Mouse (Mus musculus): ENCODE results near the gene Tbc1d13.

Gene Tbc1d13

DNA sequence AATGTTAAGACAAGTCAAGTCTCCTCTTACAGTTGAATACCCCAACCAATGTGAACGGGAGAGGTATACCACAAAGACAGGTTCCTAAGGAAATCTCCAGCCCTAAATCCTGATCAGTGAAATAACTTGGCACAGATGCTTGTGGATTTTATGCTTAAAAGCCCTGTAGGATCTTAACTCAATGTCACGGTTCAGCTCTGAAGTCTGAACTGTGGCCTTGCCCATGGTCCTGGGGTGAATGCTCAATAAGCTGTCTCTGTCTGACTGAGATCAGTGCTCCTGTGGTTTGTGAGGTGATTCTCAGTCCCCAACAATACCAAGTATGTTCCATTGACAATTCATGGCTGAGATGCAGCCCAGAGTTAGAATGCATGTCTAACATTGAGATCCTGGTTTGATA lies 48.9 kb downstream of the Tbc1d13 start:
- no peak for DNase-seq

GRCm38 (mm10) chr2:30183721-30184120 lies 50.2 kb downstream of the Tbc1d13 start:
- DNase-seq: no peak

DNA sequence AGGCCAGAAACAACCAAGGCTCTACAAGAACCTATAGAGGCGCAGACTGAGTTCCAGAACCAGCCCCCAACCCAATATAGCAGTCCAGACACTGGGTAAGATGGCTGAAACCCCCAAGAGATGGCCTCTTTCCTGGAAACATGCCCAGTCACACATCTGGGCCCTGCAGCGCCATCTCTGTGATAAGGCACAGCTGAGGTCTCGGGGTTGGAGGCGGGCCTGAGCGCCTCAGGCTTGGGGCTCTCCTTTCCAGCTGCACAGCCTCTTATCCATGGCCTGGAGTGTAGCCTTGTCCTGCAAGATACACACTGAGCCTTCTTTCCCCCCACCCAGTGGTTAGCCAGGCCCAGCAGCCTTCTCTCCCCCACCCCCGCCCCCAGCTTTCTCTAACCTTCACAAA lies 51.7 kb downstream of the Tbc1d13 start:
- no peak for DNase-seq

- no peak for DNase-seq
These were observed 52.1 kb downstream of the Tbc1d13 start for GRCm38 (mm10) chr2:30185681-30186080.

- no peak for DNase-seq
These were observed 58.4 kb downstream of the Tbc1d13 start for GRCm38 (mm10) chr2:30191790-30192580.

DNA sequence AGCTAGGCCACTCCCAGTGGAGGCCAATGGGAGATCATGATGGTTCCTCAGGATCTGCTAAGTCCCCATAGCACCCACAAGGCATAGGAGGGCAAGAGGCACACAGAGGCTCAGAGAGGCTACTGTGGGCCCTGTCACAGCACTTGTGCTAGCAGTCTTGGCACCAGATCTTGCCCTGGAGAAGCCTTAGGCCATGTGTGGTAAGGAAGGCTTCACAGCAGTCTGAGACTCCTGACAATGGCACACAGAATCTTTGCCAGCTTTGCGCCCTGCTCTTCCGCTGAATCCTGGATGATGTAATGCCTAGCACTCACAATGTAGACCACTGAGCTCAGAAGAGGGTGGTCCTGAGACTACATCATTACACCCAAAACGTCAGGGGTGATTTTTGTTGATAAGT lies 61.1 kb downstream of the Tbc1d13 start:
- no peak for DNase-seq

- no peak for DNase-seq
These were observed 64.5 kb downstream of the Tbc1d13 start for GRCm38 (mm10) chr2:30198021-30198420.

DNA sequence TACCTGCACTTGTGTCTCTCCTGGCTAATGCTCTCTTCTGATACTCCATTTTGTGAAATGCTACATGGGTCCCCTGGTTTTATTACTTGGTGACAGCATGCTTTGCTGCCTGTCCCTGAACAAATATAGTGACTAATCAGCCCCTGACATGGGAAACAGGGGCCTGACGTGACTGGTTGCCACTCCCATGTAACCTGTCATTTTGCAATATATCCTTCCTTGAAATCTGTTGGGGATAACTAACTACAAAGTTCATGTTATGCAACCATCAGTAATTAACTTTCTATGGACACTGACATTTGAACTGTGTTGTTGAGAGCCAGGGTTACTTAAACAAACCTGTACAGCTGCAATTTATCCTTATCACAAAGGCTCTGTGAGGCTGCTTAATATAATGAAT lies 66.4 kb downstream of the Tbc1d13 start:
- no peak for DNase-seq

- no peak for DNase-seq
These were observed 66.9 kb downstream of the Tbc1d13 start for GRCm38 (mm10) chr2:30200388-30200925.
